Mouse (Mus musculus): ENCODE measurements around the gene Pafah1b2. TPM values are rescaled to one million over a fixed set of nuclear protein-coding genes. Genes with fewer than 3 reads are reported as not detected.

The Pafah1b2 gene
- polyA plus RNA-seq, 1 experiment from 2014 or later, result 161 TPM

GRCm38 (mm10) chr9:46011094-46011970 lies 1.2 kb downstream of the Pafah1b2 start:
- 48% methylated on average over 3 of the region's 3 CpGs for WGBS
- H3K9ac ChIP-seq, result 0 out of 2 replicates have a peak overlapping the region, but pooled peaks have one; percentile 37
- ATAC-seq (ENCODE audit: insufficient number of reproducible peaks, low FRiP score, low TSS enrichment, low read depth), result no peak

GRCm38 (mm10) chr9:46009669-46009983 lies 2.9 kb downstream of the Pafah1b2 start:
- H3K4me1 ChIP-seq, result peaks cover 21% of the 10 kb centered on the region

More at GRCm38 (mm10) chr9:46011094-46011970, 1.2 kb downstream of the Pafah1b2 start:
- peak overlapping the region; percentile 51; the same call in 1 of the 2 replicates for H3K27ac ChIP-seq (replicated peaks)
- H3K4me1 ChIP-seq, result peaks cover 37% of the 10 kb centered on the region
- H3K4me3 ChIP-seq (replicated peaks), result peak overlapping the region; percentile 82
- H3K36me3 ChIP-seq, result no peaks in the 10 kb centered on the region
- H3K27me3 ChIP-seq, result no peaks in the 10 kb centered on the region
- H3K4me2 ChIP-seq (replicated peaks), result no peak overlapping the region
- no peaks in the 10 kb centered on the region for H3K9me3 ChIP-seq (replicated peaks)

GRCm38 (mm10) chr9:46008931-46009668 lies 3.4 kb downstream of the Pafah1b2 start:
- no peaks in the 10 kb centered on the region for H3K9me3 ChIP-seq (replicated peaks)
- no peak overlapping the region for H3K4me3 ChIP-seq (replicated peaks)
- no peak for ATAC-seq (ENCODE audit: insufficient number of reproducible peaks, low FRiP score, low TSS enrichment, low read depth)
- peaks cover 16% of the 10 kb centered on the region for H3K4me1 ChIP-seq
- H3K27ac ChIP-seq (replicated peaks), result 0 out of 2 replicates have a peak overlapping the region, but pooled peaks have one; percentile 0
- H3K36me3 ChIP-seq, result no peaks in the 10 kb centered on the region
- H3K4me2 ChIP-seq (replicated peaks), result no peak overlapping the region
- H3K9ac ChIP-seq, result no peak overlapping the region
- WGBS, result 63% methylated on average over 6 of the region's 7 CpGs
- no peaks in the 10 kb centered on the region for H3K27me3 ChIP-seq

More at GRCm38 (mm10) chr9:46009669-46009983, 2.9 kb downstream of the Pafah1b2 start:
- H3K27me3 ChIP-seq, result no peaks in the 10 kb centered on the region
- no peaks in the 10 kb centered on the region for H3K9me3 ChIP-seq (replicated peaks)
- H3K4me2 ChIP-seq (replicated peaks), result no peak overlapping the region
- H3K9ac ChIP-seq, result no peak overlapping the region
- H3K27ac ChIP-seq (replicated peaks), result no peak overlapping the region
- no peak for ATAC-seq (ENCODE audit: insufficient number of reproducible peaks, low FRiP score, low TSS enrichment, low read depth)
- H3K36me3 ChIP-seq, result no peaks in the 10 kb centered on the region
- WGBS, result 48% methylated on average over 1 of the region's 1 CpGs
- H3K4me3 ChIP-seq (replicated peaks), result no peak overlapping the region

GRCm38 (mm10) chr9:46006224-46006623 lies 6.3 kb downstream of the Pafah1b2 start:
- no peak for ATAC-seq (ENCODE audit: insufficient number of reproducible peaks, low FRiP score, low TSS enrichment, low read depth)
- no peaks in the 10 kb centered on the region for H3K36me3 ChIP-seq
- H3K27ac ChIP-seq (replicated peaks), result no peak overlapping the region
- H3K27me3 ChIP-seq, result no peaks in the 10 kb centered on the region
- no peaks in the 10 kb centered on the region for H3K9me3 ChIP-seq (replicated peaks)
- WGBS, result 57% methylated on average over 5 of the region's 5 CpGs
- no peak overlapping the region for H3K9ac ChIP-seq
- H3K4me1 ChIP-seq, result no peaks in the 10 kb centered on the region
- H3K4me2 ChIP-seq (replicated peaks), result no peak overlapping the region
- H3K4me3 ChIP-seq (replicated peaks), result no peak overlapping the region

GRCm38 (mm10) chr9:46004529-46004928 lies 8.0 kb downstream of the Pafah1b2 start:
- no peak for ATAC-seq (ENCODE audit: insufficient number of reproducible peaks, low FRiP score, low TSS enrichment, low read depth)
- Histone ChIP-seq H3K27me3 (no peaks in the 10 kb centered on the region), H3K4me3 (replicated peaks) (no peak overlapping the region), H3K27ac (replicated peaks) (no peak overlapping the region), H3K4me2 (replicated peaks) (no peak overlapping the region), H3K9me3 (replicated peaks) (no peaks in the 10 kb centered on the region), H3K36me3 (no peaks in the 10 kb centered on the region), H3K9ac (no peak overlapping the region), H3K4me1 (no peaks in the 10 kb centered on the region)
- 59% methylated on average over 3 of the region's 3 CpGs for WGBS

GRCm38 (mm10) chr9:46003729-46004128 lies 8.8 kb downstream of the Pafah1b2 start:
- Histone ChIP-seq H3K27me3 (no peaks in the 10 kb centered on the region), H3K4me1 (no peaks in the 10 kb centered on the region), H3K9me3 (replicated peaks) (no peaks in the 10 kb centered on the region), H3K4me2 (replicated peaks) (no peak overlapping the region), H3K27ac (replicated peaks) (no peak overlapping the region), H3K4me3 (replicated peaks) (no peak overlapping the region), H3K36me3 (no peaks in the 10 kb centered on the region), H3K9ac (no peak overlapping the region)
- no peak for ATAC-seq (ENCODE audit: insufficient number of reproducible peaks, low FRiP score, low TSS enrichment, low read depth)
- 8% methylated on average over 7 of the region's 7 CpGs for WGBS

GRCm38 (mm10) chr9:45999009-45999408 lies 13.5 kb downstream of the Pafah1b2 start:
- no peaks in the 10 kb centered on the region for H3K36me3 ChIP-seq
- no peaks in the 10 kb centered on the region for H3K27me3 ChIP-seq
- no peaks in the 10 kb centered on the region for H3K4me1 ChIP-seq
- H3K27ac ChIP-seq (replicated peaks), result no peak overlapping the region
- no peak overlapping the region for H3K4me3 ChIP-seq (replicated peaks)
- no peak for ATAC-seq (ENCODE audit: insufficient number of reproducible peaks, low FRiP score, low TSS enrichment, low read depth)
- H3K9ac ChIP-seq, result no peak overlapping the region
- 56% methylated on average over 4 of the region's 4 CpGs for WGBS
- H3K9me3 ChIP-seq (replicated peaks), result no peaks in the 10 kb centered on the region
- no peak overlapping the region for H3K4me2 ChIP-seq (replicated peaks)

GRCm38 (mm10) chr9:45985229-45985567 lies 27.3 kb downstream of the Pafah1b2 start:
- WGBS, result 1% methylated on average over 4 of the region's 4 CpGs
- peak; percentile 65; the same call in 1 of the 2 replicates for ATAC-seq (ENCODE audit: insufficient number of reproducible peaks, low FRiP score, low TSS enrichment, low read depth)
- Histone ChIP-seq H3K9ac (peak overlapping the region; percentile 93), H3K4me3 (replicated peaks) (peak overlapping the region; percentile 92), H3K4me1 (peaks cover 25% of the 10 kb centered on the region), H3K27me3 (no peaks in the 10 kb centered on the region), H3K36me3 (0 out of 2 replicates have a peak, but pooled peaks cover 3% of the 10 kb centered on the region), H3K4me2 (replicated peaks) (peak overlapping the region; percentile 59), H3K9me3 (replicated peaks) (no peaks in the 10 kb centered on the region), H3K27ac (replicated peaks) (peak overlapping the region; percentile 93)

- Histone ChIP-seq H3K4me2 (replicated peaks) (peak overlapping the region; percentile 59), H3K27me3 (no peaks in the 10 kb centered on the region), H3K9me3 (replicated peaks) (no peaks in the 10 kb centered on the region), H3K36me3 (0 out of 2 replicates have a peak, but pooled peaks cover 3% of the 10 kb centered on the region), H3K4me1 (peaks cover 25% of the 10 kb centered on the region), H3K4me3 (replicated peaks) (peak overlapping the region; percentile 92), H3K9ac (peak overlapping the region; percentile 93), H3K27ac (replicated peaks) (peak overlapping the region; percentile 93)
- peak; percentile 90 for ATAC-seq (ENCODE audit: insufficient number of reproducible peaks, low FRiP score, low TSS enrichment, low read depth)
- under 1% methylated on average over 73 of the region's 76 CpGs for WGBS
These were observed 27.9 kb downstream of the Pafah1b2 start for GRCm38 (mm10) chr9:45984409-45985228.

- H3K27me3 ChIP-seq, result no peaks in the 10 kb centered on the region
- no peak for ATAC-seq (ENCODE audit: insufficient number of reproducible peaks, low FRiP score, low TSS enrichment, low read depth)
- H3K4me1 ChIP-seq, result peaks cover 25% of the 10 kb centered on the region
- H3K27ac ChIP-seq (replicated peaks), result peak overlapping the region; percentile 93
- peak overlapping the region; percentile 59 for H3K4me2 ChIP-seq (replicated peaks)
- H3K9me3 ChIP-seq (replicated peaks), result no peaks in the 10 kb centered on the region
- 0 out of 2 replicates have a peak, but pooled peaks cover 3% of the 10 kb centered on the region for H3K36me3 ChIP-seq
- H3K9ac ChIP-seq, result peak overlapping the region; percentile 93
- peak overlapping the region; percentile 92 for H3K4me3 ChIP-seq (replicated peaks)
- WGBS, result under 1% methylated on average over 23 of the region's 23 CpGs
These were observed 28.6 kb downstream of the Pafah1b2 start for GRCm38 (mm10) chr9:45983676-45984408.
